Mouse (Mus musculus) intestine, embryonic 15.5 days (tissue): ENCODE results near the gene Gm9513. TPM values are rescaled to one million over a fixed set of nuclear protein-coding genes. Genes with fewer than 3 reads are reported as not detected.

Source experiments
- ATAC-seq: fragments of 200-750 bp; cut with Nextera tagmentation; 2 replicates; pipeline ENCODE4 v1.8.0; 2017; ENCODE audit warnings: moderate TSS enrichment, moderate library complexity
- H3K27ac ChIP-seq: fragments of 300-500 bp; sonication (generic); 2 replicates; pipeline ENCODE4 v1.5.1; 2015; ENCODE audit warnings: mild to moderate bottlenecking, inconsistent platforms
- H3K27me3 ChIP-seq: fragments of 300-500 bp; sonication (generic); replicated peaks from 2 replicates; pipeline ENCODE4 v1.6.1; 2015; ENCODE audit warnings: inconsistent platforms
- H3K36me3 ChIP-seq: fragments of 300-500 bp; sonication (generic); 2 replicates; pipeline ENCODE4 v1.6.1; 2015; ENCODE audit warnings: inconsistent platforms
- H3K4me1 ChIP-seq: fragments of 300-500 bp; sonication (generic); replicated peaks from 2 replicates; pipeline ENCODE4 v1.6.1; 2015; ENCODE audit warnings: inconsistent platforms
- H3K4me2 ChIP-seq: fragments of 300-500 bp; sonication (generic); replicated peaks from 2 replicates; pipeline ENCODE4 v1.6.1; 2015; ENCODE audit warnings: mild to moderate bottlenecking, inconsistent platforms
- H3K4me3 ChIP-seq: fragments of 300-500 bp; sonication (generic); replicated peaks from 2 replicates; pipeline ENCODE4 v1.5.1; 2015; ENCODE audit warnings: inconsistent platforms
- H3K9ac ChIP-seq: fragments of 300-500 bp; sonication (generic); 2 replicates; pipeline ENCODE4 v1.6.1; 2015; ENCODE audit warnings: inconsistent platforms
- H3K9me3 ChIP-seq: fragments of 300-500 bp; sonication (generic); 2 replicates; pipeline ENCODE4 v1.6.1; 2016; ENCODE audit warnings: inconsistent platforms
- WGBS: fragments of 180-500 bp; shearing (Covaris S2); methylation state at CpG from one replicate; pipeline ENCODE4 v1.1.7; 2015; 5-methylcytosine and 5-hydroxymethylcytosine counted together
- polyA plus RNA-seq: library from polyadenylated mRNA; unstranded; fragments of >200 nt; fragmentation: Nextera tagmentation; extraction: Ambion mirVana; gene quantifications from 2 replicates; pipeline ENCODE4 v1.2.1, GENCODE M21; 2015

Gm9513 gene
- polyA plus RNA-seq: not detected in 2 replicates

- H3K36me3 ChIP-seq: no peaks in the 10 kb centered on the region
- no peaks in the 10 kb centered on the region for H3K9me3 ChIP-seq
- no peaks in the 10 kb centered on the region for H3K27me3 ChIP-seq
- no peak within 1 kb of the TSS for H3K4me3 ChIP-seq
- H3K4me1 ChIP-seq: no peaks in the 10 kb centered on the region
- no peak within 1 kb of the TSS for H3K9ac ChIP-seq
- no peak within 1 kb of the TSS for H3K4me2 ChIP-seq
- H3K27ac ChIP-seq: no peak within 1 kb of the TSS
- no peak for ATAC-seq
- WGBS: 78% methylated on average over 3 of the region's 3 CpGs
Observed at GRCm38 (mm10) chr9:36475338-36475737, at the start of gene Gm9513. Gene Gm9513, plus strand, starts transcription at chr9:36475638.

- no peak for ATAC-seq
- Histone ChIP-seq H3K27ac (no peak within 1 kb of the TSS), H3K27me3 (no peaks in the 10 kb centered on the region), H3K4me1 (no peaks in the 10 kb centered on the region), H3K4me2 (no peak within 1 kb of the TSS), H3K36me3 (no peaks in the 10 kb centered on the region), H3K4me3 (no peak within 1 kb of the TSS), H3K9ac (no peak within 1 kb of the TSS), H3K9me3 (no peaks in the 10 kb centered on the region)
- 76% methylated on average over 4 of the region's 4 CpGs for WGBS
Observed at GRCm38 (mm10) chr9:36431584-36431983, 43.9 kb upstream of the Gm9513 start, which contains the start of gene Gm7257. Gene Gm7257, plus strand, starts transcription at chr9:36431884.

GRCm38 (mm10) chr9:36435051-36435764 lies 40.2 kb upstream of the Gm9513 start:
- no peak overlapping the region for H3K4me2 ChIP-seq
- no peak for ATAC-seq
- H3K4me1 ChIP-seq: no peaks in the 10 kb centered on the region
- WGBS: 43% methylated on average over 2 of the region's 2 CpGs
- no peaks in the 10 kb centered on the region for H3K9me3 ChIP-seq
- H3K27me3 ChIP-seq: no peaks in the 10 kb centered on the region
- no peak overlapping the region for H3K27ac ChIP-seq
- H3K9ac ChIP-seq: no peak overlapping the region
- no peak overlapping the region for H3K4me3 ChIP-seq
- H3K36me3 ChIP-seq: no peaks in the 10 kb centered on the region

- no peaks in the 10 kb centered on the region for H3K4me1 ChIP-seq
- no peak for ATAC-seq
- H3K4me2 ChIP-seq: no peak overlapping the region
- 87% methylated on average over 4 of the region's 4 CpGs for WGBS
- no peak overlapping the region for H3K4me3 ChIP-seq
- no peaks in the 10 kb centered on the region for H3K9me3 ChIP-seq
- no peaks in the 10 kb centered on the region for H3K36me3 ChIP-seq
- no peaks in the 10 kb centered on the region for H3K27me3 ChIP-seq
- H3K9ac ChIP-seq: no peak overlapping the region
- no peak overlapping the region for H3K27ac ChIP-seq
Observed at GRCm38 (mm10) chr9:36494501-36495220, 19.2 kb downstream of the Gm9513 start.

- no peak for ATAC-seq
- H3K27ac ChIP-seq: no peak overlapping the region
- WGBS: 57% methylated on average over 1 of the region's 1 CpGs
- no peaks in the 10 kb centered on the region for H3K9me3 ChIP-seq
- no peaks in the 10 kb centered on the region for H3K36me3 ChIP-seq
- no peak overlapping the region for H3K9ac ChIP-seq
- H3K4me1 ChIP-seq: no peaks in the 10 kb centered on the region
- no peak overlapping the region for H3K4me3 ChIP-seq
- no peak overlapping the region for H3K4me2 ChIP-seq
- H3K27me3 ChIP-seq: no peaks in the 10 kb centered on the region
Observed at GRCm38 (mm10) chr9:36495824-36496223, 20.4 kb downstream of the Gm9513 start.

- no peaks in the 10 kb centered on the region for H3K36me3 ChIP-seq
- no peaks in the 10 kb centered on the region for H3K27me3 ChIP-seq
- no peak overlapping the region for H3K4me2 ChIP-seq
- ATAC-seq: no peak
- no peak overlapping the region for H3K4me3 ChIP-seq
- WGBS: 80% methylated on average over 5 of the region's 5 CpGs
- no peak overlapping the region for H3K27ac ChIP-seq
- H3K9ac ChIP-seq: no peak overlapping the region
- H3K4me1 ChIP-seq: no peaks in the 10 kb centered on the region
- no peaks in the 10 kb centered on the region for H3K9me3 ChIP-seq
Observed at GRCm38 (mm10) chr9:36504211-36504610, 28.8 kb downstream of the Gm9513 start.

Other genes with a start within 250 kb of the Gm9513 start
- gene Gm7257, start 43.8 kb upstream of the Gm9513 start, polyA plus RNA-seq: not detected in 2 replicates
- not detected in 2 replicates for gene Gm5615, start 66.3 kb downstream of the Gm9513 start, polyA plus RNA-seq
- not detected in 2 replicates for gene Gm17689, start 107.0 kb downstream of the Gm9513 start, polyA plus RNA-seq
- gene A630095E13Rik, start 167.7 kb downstream of the Gm9513 start, polyA plus RNA-seq: not detected in 2 replicates
- not detected in 2 replicates for gene Acrv1, start 217.6 kb downstream of the Gm9513 start, polyA plus RNA-seq